Mouse (Mus musculus) small intestine, adult 2 months (tissue): ENCODE results near the gene Fuca2. TPM values are rescaled to one million over a fixed set of nuclear protein-coding genes. Genes with fewer than 3 reads are reported as not detected.
A peak's percentile ranks its signal among the peaks of the same experiment; 100 is the strongest.

ENCODE experiments used
- H3K27ac ChIP-seq: fragments of 200-500 bp; 2 replicates; pipeline ENCODE4 v1.5.1; 2012; ENCODE audit warnings: low read depth, low read length, control low read depth, inconsistent platforms; ENCODE audit not compliant: insufficient read depth
- H3K27me3 ChIP-seq: fragments of 200-500 bp; 2 replicates; pipeline ENCODE4 v1.6.1; 2012; ENCODE audit warnings: mild to moderate bottlenecking, moderate library complexity, low read length, inconsistent platforms; ENCODE audit not compliant: control insufficient read depth, insufficient read depth
- H3K36me3 ChIP-seq: fragments of 200-500 bp; 2 replicates; pipeline ENCODE4 v1.6.1; 2012; ENCODE audit warnings: mild to moderate bottlenecking, low read length, control low read depth, inconsistent platforms; ENCODE audit not compliant: control insufficient read depth, insufficient read depth
- H3K4me1 ChIP-seq: fragments of 200-500 bp; 2 replicates; pipeline ENCODE4 v1.6.1; 2012; ENCODE audit warnings: low read length, inconsistent platforms, mixed read lengths; ENCODE audit not compliant: control insufficient read depth, insufficient read depth, insufficient read length
- H3K4me3 ChIP-seq: fragments of 200-500 bp; 2 replicates; pipeline ENCODE4 v1.5.1; 2012; ENCODE audit warnings: low read depth, mild to moderate bottlenecking, control low read depth, inconsistent platforms, low read length, moderate library complexity
- CTCF ChIP-seq: fragments of 200-500 bp; IDR thresholded peaks from 2 replicates; pipeline ENCODE4 v1.5.1; 2012; ENCODE audit warnings: low read depth, mild to moderate bottlenecking, control low read depth, inconsistent platforms, low read length, moderate library complexity, mixed read lengths; ENCODE audit not compliant: insufficient replicate concordance, insufficient read length; ENCODE audit errors: extremely low read depth
- POLR2A ChIP-seq: fragments of 200-500 bp; IDR thresholded peaks from 2 replicates; pipeline ENCODE4 v1.6.1; 2012; ENCODE audit warnings: low read depth, mild to moderate bottlenecking, control low read depth, inconsistent platforms, low read length, moderate library complexity
- WGBS: fragments of 180-500 bp; shearing (Covaris S2); methylation state at CpG from one replicate; pipeline ENCODE4 v1.1.7; 2018; 5-methylcytosine and 5-hydroxymethylcytosine counted together
- polyA plus RNA-seq: library from polyadenylated mRNA; depleted of rRNA; stranded (reverse); fragments of >200 nt; gene quantifications from 2 replicates; pipeline ENCODE4 v1.2.3, GENCODE M21; 2012

Fuca2 gene
- polyA plus RNA-seq, 1 experiment = 31.9 TPM

DNA sequence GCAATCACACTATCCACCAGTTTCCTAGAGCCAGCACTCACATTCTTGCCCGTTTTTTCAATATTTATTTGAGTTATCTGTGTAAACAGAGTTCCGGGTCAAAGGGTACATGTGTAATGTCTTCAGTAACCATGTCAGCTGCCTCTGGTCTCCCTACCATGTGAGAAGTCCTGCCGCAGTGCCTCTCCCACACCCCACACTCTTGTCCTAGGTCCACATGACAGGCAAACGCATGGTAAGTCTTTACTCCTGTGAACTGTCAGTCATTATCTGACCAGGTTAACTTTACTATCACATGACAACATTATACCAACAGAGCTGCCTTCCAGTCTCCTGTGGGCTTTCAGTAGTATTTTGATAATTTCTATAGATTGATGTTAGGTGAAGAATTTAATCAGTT, 28.8 kb downstream of the Fuca2 start:
- 36% methylated on average over 4 of the region's 4 CpGs for WGBS

DNA sequence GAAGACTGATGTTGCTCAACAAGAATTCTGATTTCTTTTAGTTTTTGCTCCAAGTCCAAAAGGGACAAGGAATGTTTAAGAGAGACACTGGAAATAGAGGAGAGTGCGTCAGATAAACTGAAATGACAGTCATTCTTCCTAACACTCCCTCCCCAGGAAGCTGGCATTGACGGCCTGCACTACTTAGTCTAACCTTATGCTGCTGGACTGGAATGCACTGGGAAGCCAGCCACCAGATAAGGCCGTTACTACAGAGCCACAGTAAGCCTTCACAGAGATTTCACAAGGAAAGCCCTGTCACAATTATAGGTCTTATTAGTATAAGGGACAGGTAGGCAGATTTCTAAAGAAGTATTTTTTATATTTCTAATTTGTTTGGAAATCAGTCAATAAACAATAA, 35.4 kb downstream of the Fuca2 start:
- Histone ChIP-seq H3K36me3 (peaks cover 27% of the 10 kb centered on the region), H3K4me3 (no peak overlapping the region), H3K27ac (no peak overlapping the region), H3K4me1 (no peaks in the 10 kb centered on the region), H3K27me3 (no peaks in the 10 kb centered on the region)
- WGBS = 76% methylated on average over 3 of the region's 3 CpGs
- TF ChIP-seq POLR2A = no peak
- TF ChIP-seq CTCF = no peak

More for the DNA sequence above, 28.8 kb downstream of the Fuca2 start:
- Histone ChIP-seq H3K27me3 (no peaks in the 10 kb centered on the region), H3K27ac (no peak overlapping the region), H3K4me3 (no peak overlapping the region), H3K4me1 (no peaks in the 10 kb centered on the region), H3K36me3 (peaks cover 32% of the 10 kb centered on the region)
- TF ChIP-seq POLR2A (no peak), CTCF (no peak)

DNA sequence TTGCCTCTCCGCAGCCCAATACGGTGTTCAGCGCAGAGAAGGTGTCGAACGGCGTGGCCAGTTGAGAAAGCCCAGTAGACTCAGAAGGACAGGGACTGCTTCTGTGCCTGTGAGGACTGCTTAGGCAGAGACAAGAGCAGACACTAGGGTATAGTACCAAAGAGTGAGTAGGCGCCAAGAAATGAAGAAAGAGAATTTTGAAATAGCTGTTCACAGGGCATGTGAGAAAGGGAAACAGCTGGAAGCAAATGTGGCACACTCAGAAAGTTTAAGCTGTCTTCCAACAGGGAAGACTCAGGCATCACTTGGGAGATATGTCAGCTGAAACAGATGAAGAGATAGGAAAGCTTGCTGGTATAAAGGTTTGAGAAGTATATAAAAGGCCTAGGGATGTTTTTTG, 37.4 kb downstream of the Fuca2 start:
- over 99% methylated on average over 7 of the region's 7 CpGs for WGBS
- Histone ChIP-seq H3K4me1 (no peaks in the 10 kb centered on the region), H3K27me3 (no peaks in the 10 kb centered on the region), H3K36me3 (peaks cover 22% of the 10 kb centered on the region), H3K4me3 (no peak overlapping the region), H3K27ac (no peak overlapping the region)
- TF ChIP-seq CTCF (no peak), POLR2A (no peak)

DNA sequence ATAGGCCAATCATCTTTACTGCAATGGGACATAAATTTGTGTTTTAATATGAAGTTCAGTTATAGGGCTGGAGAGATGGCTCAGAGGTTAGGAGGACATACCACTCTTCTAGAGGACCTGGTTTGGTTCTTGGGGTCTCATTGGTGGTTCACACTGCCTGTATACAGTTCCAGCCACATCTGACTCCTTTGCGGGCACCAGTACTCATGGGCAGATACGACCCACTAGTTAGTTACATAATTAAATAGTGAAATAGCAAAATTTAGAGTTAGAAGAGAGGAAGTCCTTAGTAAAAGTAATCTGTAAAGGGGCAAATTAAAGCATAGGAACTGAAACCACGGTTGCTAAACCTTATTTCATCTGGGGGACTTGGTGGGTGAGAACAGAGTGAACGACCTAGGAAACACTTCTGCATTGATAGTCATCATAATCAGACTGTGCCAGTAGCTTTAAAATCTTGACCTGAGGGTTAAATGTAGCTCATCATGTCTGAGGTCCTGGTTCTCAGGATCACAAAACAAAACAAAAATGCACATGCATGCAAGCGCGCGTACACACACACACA, 40.5 kb downstream of the Fuca2 start:
- Histone ChIP-seq H3K27me3 (no peaks in the 10 kb centered on the region), H3K4me1 (no peaks in the 10 kb centered on the region), H3K36me3 (peaks cover 18% of the 10 kb centered on the region; the same call in 1 of the 2 replicates), H3K4me3 (no peak overlapping the region), H3K27ac (no peak overlapping the region)
- TF ChIP-seq POLR2A (no peak), CTCF (no peak)
- 88% methylated on average over 7 of the region's 7 CpGs for WGBS

DNA sequence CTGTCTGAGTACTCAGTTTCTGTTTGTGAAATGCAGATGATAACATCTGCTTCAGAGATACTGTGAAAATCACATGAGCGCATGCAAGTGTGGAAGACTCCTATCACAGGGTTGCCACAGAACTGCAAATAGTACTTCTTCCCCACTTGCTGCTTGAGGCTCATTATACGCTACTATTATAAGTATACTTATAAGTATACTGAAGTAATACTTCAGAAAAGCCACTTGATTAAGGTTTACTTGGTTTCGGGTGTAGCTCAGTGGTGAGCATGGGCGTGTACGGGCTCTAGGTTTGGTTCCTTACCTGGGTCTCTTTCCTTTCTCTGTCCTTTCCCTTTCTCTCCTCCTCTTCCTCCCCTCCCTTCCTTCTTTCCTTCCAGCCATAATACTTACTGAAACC, 42.4 kb downstream of the Fuca2 start:
- no peak overlapping the region for H3K4me3 ChIP-seq
- TF ChIP-seq CTCF = no peak
- TF ChIP-seq POLR2A = no peak
- H3K36me3 ChIP-seq = peaks cover 24% of the 10 kb centered on the region
- no peaks in the 10 kb centered on the region for H3K4me1 ChIP-seq
- WGBS = 98% methylated on average over 5 of the region's 5 CpGs
- H3K27me3 ChIP-seq = no peaks in the 10 kb centered on the region
- no peak overlapping the region for H3K27ac ChIP-seq

DNA sequence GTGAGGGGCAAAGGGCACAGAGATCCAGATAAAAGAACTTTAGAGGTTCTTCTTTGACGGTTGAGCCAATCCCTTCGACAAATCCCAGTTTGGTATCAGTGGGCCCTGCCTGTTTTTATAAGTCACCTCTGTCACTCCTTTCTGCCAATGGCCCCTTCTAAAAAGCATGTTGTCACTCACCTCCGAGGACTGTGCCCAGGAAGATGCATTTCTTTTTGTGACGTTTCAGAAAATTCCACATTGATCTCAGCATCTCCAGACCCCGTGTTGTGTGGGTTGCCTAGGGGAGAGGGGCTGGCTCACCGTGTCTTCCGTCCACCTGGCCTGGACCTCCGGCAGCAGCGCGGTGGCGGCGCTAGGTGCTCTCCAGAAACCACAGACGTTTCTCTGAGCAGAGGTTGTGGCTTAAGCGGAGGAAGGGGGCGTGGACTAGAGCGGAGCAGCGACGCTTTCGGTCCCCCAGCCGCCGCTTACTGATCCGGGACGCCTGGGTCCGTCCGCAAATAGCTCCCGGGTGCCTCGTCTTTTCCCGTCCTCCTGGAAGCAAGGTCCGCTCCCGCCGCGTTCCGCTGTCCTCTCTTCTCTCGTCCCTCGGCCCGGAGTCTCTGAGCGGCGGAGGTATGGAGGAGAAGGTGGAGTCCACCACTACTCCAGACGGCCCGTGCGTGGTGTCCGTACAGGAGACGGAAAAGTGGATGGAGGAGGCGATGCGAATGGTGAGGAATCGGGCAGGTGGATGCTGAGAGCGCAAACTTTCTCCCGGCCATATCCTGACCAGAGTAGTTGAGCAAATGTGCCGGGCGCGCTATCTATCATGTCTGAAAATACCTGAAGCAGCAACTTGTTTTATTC, 53.5 kb downstream of the Fuca2 start, which contains the start of the genes Adat2 and Pex3:
Adat2 (plus strand) TSS at position 249 of the 852 bp plus-strand sequence.
Pex3 (minus strand) TSS at position 497 of the 852 bp plus-strand sequence.
- peak within 1 kb of the TSS; percentile 49 for H3K27ac ChIP-seq
- peak within 1 kb of the TSS; percentile 94 for H3K4me3 ChIP-seq
- H3K27me3 ChIP-seq = no peaks in the 10 kb centered on the region
- H3K36me3 ChIP-seq = peaks cover 2% of the 10 kb centered on the region; the same call in 1 of the 2 replicates
- TF ChIP-seq POLR2A (peak; percentile 68), CTCF (no peak)
- under 1% methylated on average over 51 of the region's 51 CpGs for WGBS
- no peaks in the 10 kb centered on the region for H3K4me1 ChIP-seq

DNA sequence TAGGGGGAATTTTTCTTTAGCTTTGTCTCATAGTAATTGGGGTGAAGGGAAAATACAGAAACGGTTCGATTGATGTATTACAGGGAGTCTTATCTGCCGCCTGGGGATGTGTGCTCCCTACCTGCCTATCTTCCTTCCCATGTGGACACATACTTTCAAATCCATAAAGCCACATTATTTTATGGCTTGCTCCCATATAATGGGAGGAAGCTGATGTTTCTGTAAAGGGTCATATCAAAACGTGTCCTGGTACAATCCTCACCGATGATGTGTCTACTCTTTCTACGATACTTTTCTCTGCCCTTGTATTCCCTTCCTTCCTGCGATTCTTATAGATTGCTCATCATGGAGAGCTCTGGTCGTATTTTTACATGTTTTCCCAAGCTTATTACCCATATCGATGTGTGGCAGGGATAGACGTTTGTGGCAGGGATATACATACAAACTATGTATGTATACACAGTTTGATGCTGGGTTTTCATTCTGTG, 54.2 kb downstream of the Fuca2 start:
- no peaks in the 10 kb centered on the region for H3K4me1 ChIP-seq
- WGBS = 9% methylated on average over 10 of the region's 10 CpGs
- no peaks in the 10 kb centered on the region for H3K27me3 ChIP-seq
- no peak overlapping the region for H3K27ac ChIP-seq
- H3K4me3 ChIP-seq = peak overlapping the region; percentile 94
- H3K36me3 ChIP-seq = peaks cover 2% of the 10 kb centered on the region; the same call in 1 of the 2 replicates
- no peak for TF ChIP-seq CTCF
- TF ChIP-seq POLR2A = no peak
